Mouse (Mus musculus) neural tube, embryonic 14.5 days (tissue): ENCODE measurements around the gene Pkn3. TPM values are rescaled to one million over a fixed set of nuclear protein-coding genes. Genes with fewer than 3 reads are reported as not detected.
"Not testable (repeated sequence)": the region's sequence is repeated elsewhere in the genome, so short reads cannot be mapped to it uniquely, and the experiment has no call there.

Experiments
- ATAC-seq: fragments of 200-750 bp; cut with Nextera tagmentation; 2 replicates; pipeline ENCODE4 v1.8.0; 2017; ENCODE audit warnings: low read depth, mild to moderate bottlenecking, moderate TSS enrichment, moderate library complexity
- H3K27ac ChIP-seq: fragments of 300-500 bp; sonication (generic); 2 replicates; pipeline ENCODE4 v1.5.1; 2014; ENCODE audit warnings: low read depth, mild to moderate bottlenecking, control low read depth, low read length, moderate library complexity, mixed read lengths
- H3K27me3 ChIP-seq: fragments of 300-500 bp; sonication (generic); 2 replicates; pipeline ENCODE4 v1.6.1; 2014; ENCODE audit warnings: low read length; ENCODE audit not compliant: control insufficient read depth, insufficient read depth
- H3K36me3 ChIP-seq: fragments of 300-500 bp; sonication (generic); 2 replicates; pipeline ENCODE4 v1.6.1; 2014; ENCODE audit warnings: low read length, mixed read lengths; ENCODE audit not compliant: control insufficient read depth, insufficient read depth
- H3K4me1 ChIP-seq: fragments of 300-500 bp; sonication (generic); 2 replicates; pipeline ENCODE4 v1.6.1; 2014; ENCODE audit warnings: low read length; ENCODE audit not compliant: control insufficient read depth, insufficient read depth
- H3K4me2 ChIP-seq: fragments of 300-500 bp; sonication (generic); 2 replicates; pipeline ENCODE4 v1.6.1; 2014; ENCODE audit warnings: mild to moderate bottlenecking, low read depth, low read length, control low read depth
- H3K4me3 ChIP-seq: fragments of 300-500 bp; sonication (generic); 2 replicates; pipeline ENCODE4 v1.5.1; 2014; ENCODE audit warnings: low read depth, low read length, control low read depth, mixed read lengths
- H3K9ac ChIP-seq: fragments of 300-500 bp; sonication (generic); replicated peaks from 2 replicates; pipeline ENCODE4 v1.6.1; 2014; ENCODE audit warnings: low read depth, mild to moderate bottlenecking, control low read depth, low read length, mixed read lengths
- H3K9me3 ChIP-seq: fragments of 300-500 bp; sonication (generic); 2 replicates; pipeline ENCODE4 v1.6.1; 2016; ENCODE audit warnings: low read length; ENCODE audit not compliant: control insufficient read depth
- WGBS: fragments of 180-500 bp; shearing (Covaris S2); extraction: QIAGEN DNeasy Blood & Tissue Kit; methylation state at CpG from one replicate; pipeline ENCODE4 v1.1.7; 2014; 5-methylcytosine and 5-hydroxymethylcytosine counted together
- polyA plus RNA-seq: library from polyadenylated mRNA; unstranded; fragments of >200 nt; fragmentation: Nextera tagmentation; extraction: Ambion mirVana; gene quantifications from 2 replicates; pipeline ENCODE4 v1.2.1, GENCODE M21; 2014

Pkn3 gene
- polyA plus RNA-seq, 1 experiment from 2014 or later: 0.70 TPM

DNA sequence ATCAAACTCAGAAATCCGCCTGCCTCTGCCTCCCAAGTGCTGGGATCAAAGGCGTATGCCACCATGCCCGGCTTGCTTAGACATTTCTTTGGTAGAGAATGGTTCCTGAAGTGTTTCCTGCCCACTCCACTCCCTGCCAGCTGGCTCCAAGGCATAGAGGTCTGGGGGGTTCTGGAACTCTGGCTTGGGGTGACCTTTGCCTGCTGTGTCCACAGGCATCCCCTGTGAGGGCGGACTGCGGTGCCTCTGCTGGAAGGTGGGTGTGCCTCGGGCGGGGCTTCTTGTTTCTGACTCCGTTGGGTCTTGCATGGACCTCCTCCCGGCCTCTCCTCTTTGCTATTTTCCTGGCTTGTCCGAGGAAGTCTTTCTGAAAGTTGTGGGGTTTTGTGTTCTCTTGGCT is 59.0 kb downstream of the Pkn3 start:
- H3K4me3 ChIP-seq: no peak overlapping the region
- H3K4me2 ChIP-seq: no peak overlapping the region
- peaks cover 25% of the 10 kb centered on the region for H3K36me3 ChIP-seq
- no peaks in the 10 kb centered on the region for H3K9me3 ChIP-seq
- peaks cover 18% of the 10 kb centered on the region for H3K4me1 ChIP-seq
- WGBS: 91% methylated on average over 10 of the region's 10 CpGs
- no peaks in the 10 kb centered on the region for H3K27me3 ChIP-seq
- H3K27ac ChIP-seq: no peak overlapping the region
- ATAC-seq: no peak
- H3K9ac ChIP-seq: no peak overlapping the region

- H3K36me3 ChIP-seq: peaks cover 53% of the 10 kb centered on the region
- not testable (repeated sequence) for ATAC-seq
- 89% methylated on average over 4 of the region's 4 CpGs for WGBS
Observed at GRCm38 (mm10) chr2:30140021-30140420, 62.5 kb downstream of the Pkn3 start.

More at GRCm38 (mm10) chr2:30140021-30140420, 62.5 kb downstream of the Pkn3 start:
- H3K4me1 ChIP-seq, H3K9me3 ChIP-seq, H3K4me2 ChIP-seq, H3K4me3 ChIP-seq, H3K9ac ChIP-seq, H3K27ac ChIP-seq, H3K27me3 ChIP-seq: not testable (repeated sequence)

Other genes with a start within 250 kb of the Pkn3 start
- gene Cercam, start 208.5 kb upstream of the Pkn3 start, polyA plus RNA-seq: 21.4 and 22.9 TPM in 2 replicates
- 68.2 and 68.6 TPM in 2 replicates for gene Odf2, start 188.5 kb upstream of the Pkn3 start, polyA plus RNA-seq
- 66.2 and 67.4 TPM in 2 replicates for gene Gle1, start 142.3 kb upstream of the Pkn3 start, polyA plus RNA-seq
- 381 and 422 TPM in 2 replicates for gene Sptan1, start 112.1 kb upstream of the Pkn3 start, polyA plus RNA-seq
- gene Wdr34, start 28.8 kb upstream of the Pkn3 start, polyA plus RNA-seq: 57.4 and 74.1 TPM in 2 replicates
- gene Set, start 20.3 kb upstream of the Pkn3 start, polyA plus RNA-seq: 315 and 363 TPM in 2 replicates
- gene Zdhhc12, start 16.0 kb downstream of the Pkn3 start, polyA plus RNA-seq: 24.6 and 28.8 TPM in 2 replicates
- gene Zer1, start 46.9 kb downstream of the Pkn3 start, polyA plus RNA-seq: 16.0 and 20.9 TPM in 2 replicates
- gene Tbc1d13, start 56.1 kb downstream of the Pkn3 start, polyA plus RNA-seq: 20.3 and 23.6 TPM in 2 replicates
- 27.1 and 30.4 TPM in 2 replicates for gene Endog, start 93.8 kb downstream of the Pkn3 start, polyA plus RNA-seq
- 59.5 and 64.2 TPM in 2 replicates for gene Spout1, start 100.8 kb downstream of the Pkn3 start, polyA plus RNA-seq
- 14.5 and 19.5 TPM in 2 replicates for gene Kyat1, start 128.2 kb downstream of the Pkn3 start, polyA plus RNA-seq
- gene Lrrc8a, start 160.0 kb downstream of the Pkn3 start, polyA plus RNA-seq: 54.0 and 62.2 TPM in 2 replicates
- gene Gm28035, start 162.9 kb downstream of the Pkn3 start, polyA plus RNA-seq: 0.15 and 0.17 TPM in 2 replicates
- gene Phyhd1, start 188.5 kb downstream of the Pkn3 start, polyA plus RNA-seq: 4.5 and 5.1 TPM in 2 replicates
- not detected in 2 replicates for gene Gm28038, start 203.4 kb downstream of the Pkn3 start, polyA plus RNA-seq
- gene Dolk, start 208.7 kb downstream of the Pkn3 start, polyA plus RNA-seq: 36.4 and 39.4 TPM in 2 replicates
- 21.8 and 25.3 TPM in 2 replicates for gene Nup188, start 208.7 kb downstream of the Pkn3 start, polyA plus RNA-seq